Mouse (Mus musculus) right cerebral cortex, postnatal 36 days (tissue): ENCODE measurements around the gene Sox4.

Experiments used
- DNase-seq, 2 experiments: peaks; one replicate each; pipeline ENCODE4 v3.0.0; 2022; ENCODE audit warnings: low spot score in 2 of 2, mixed read lengths in 1 of 2

The Sox4 gene

DNA sequence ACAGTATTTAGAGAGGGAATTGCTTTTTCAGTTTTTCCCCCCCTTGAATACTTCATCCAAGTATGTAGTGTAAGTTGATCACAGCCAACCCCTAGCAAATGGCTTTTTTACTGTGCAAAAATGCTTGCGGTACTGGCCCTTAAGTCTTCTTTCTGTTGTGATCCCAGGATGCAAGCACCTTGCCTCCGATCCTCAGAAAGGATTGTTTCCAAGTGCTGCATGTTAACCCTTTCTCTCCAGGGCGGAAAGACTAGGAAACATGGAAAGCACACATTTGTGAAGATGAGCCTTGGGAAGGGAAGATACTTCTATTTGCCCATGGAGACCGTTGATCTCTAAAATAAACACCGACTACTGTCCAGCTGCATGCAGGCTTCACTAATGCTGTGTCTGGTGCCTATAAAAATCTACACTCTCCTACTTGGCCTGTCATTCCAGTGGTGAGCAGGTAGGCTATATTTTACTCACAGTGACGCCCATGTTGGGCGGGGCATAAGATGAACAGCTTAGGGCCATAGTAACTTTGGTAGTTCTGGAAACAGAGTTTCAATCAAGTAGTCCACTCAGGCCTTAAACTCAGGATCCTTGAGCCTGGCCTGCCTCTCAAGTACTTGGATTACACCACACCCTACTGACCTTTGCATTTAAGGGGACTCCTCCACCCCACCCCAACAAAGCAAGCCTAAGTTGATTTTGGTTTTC, 5.6 kb downstream of the Sox4 start:
- no peak for DNase-seq

GRCm38 (mm10) chr13:28946565-28947135, 6.9 kb downstream of the Sox4 start:
- DNase-seq, result no peak

GRCm38 (mm10) chr13:28945681-28946080, 7.8 kb downstream of the Sox4 start:
- DNase-seq, result no peak

DNA sequence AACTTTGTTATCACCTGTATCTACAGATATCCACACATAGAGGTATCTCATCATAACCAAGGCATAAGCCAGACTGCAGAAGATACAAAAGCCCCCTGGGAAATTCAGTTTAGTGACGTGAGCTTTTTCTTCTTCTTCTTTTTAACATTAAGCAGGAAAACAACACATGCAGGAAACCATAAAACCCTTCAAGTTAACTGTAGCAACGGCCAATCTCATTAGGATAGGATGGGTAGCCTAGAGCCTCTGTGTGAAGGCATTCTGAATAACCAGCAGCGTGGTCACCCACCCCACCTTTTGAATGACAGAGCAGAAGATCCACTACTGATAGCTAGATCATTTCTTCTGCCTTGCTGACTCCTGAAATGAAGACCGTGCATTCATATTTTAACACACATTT, 10.6 kb downstream of the Sox4 start:
- no peak for DNase-seq

GRCm38 (mm10) chr13:28941983-28942630, 11.4 kb downstream of the Sox4 start:
- DNase-seq, result no peak

DNA sequence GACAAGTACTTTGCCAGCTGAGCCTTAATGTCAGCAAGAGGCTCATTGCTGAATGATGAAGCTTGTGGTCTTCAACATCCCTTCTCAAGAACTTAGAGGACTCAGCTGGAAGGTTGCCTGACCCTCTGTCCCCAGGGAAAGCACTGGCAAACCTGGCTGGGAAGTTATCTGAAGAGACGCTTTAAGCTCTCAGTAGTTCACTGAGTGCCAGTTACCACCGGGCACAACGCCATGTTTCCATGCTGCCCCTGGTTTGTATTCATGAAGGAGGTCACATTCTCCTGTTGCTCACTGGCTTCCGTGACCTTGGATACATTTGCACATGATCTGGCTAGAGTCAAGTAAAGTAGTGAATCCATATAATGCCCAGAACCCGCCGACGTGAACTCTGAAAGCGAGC, 20.1 kb downstream of the Sox4 start:
- no peak for DNase-seq

DNA sequence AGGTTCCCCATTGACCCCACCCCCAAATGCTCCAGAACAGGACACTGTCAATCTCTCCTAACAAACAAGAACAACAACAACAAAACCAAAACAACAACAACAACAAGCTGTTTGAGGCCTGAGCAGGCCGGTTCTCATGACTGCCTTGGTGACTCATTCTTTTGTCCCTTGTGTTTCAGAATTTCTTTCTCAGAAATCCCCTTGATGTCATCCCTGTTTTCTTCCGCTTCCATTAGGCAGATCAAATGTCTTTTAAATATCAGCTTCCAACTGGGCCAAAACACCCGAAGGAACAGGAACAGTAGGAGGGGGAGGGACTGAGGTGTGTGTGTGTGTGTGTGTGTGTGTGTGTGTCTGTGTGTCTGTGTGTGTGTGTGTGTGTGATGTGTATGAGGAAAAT, 21.7 kb downstream of the Sox4 start:
- DNase-seq, result no peak

DNA sequence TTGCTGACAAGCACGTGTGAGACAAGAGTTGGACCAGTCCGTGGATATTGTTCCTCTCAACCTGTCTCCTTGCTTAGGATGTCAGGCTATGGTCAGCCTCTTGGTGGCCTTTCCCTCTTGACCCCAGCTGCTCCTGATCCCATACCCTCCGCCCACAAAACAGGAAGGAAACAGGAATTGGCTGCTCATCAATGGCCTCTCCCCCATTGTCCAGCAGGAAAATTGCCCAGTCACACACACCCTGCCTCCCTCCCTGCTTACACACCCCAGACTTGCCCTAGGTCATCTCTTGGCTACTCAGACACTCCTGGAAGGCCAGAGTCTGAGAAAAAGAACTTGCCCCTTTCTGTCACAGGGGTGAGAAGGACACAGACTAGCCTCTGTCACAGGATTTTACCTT, 22.2 kb downstream of the Sox4 start:
- no peak for DNase-seq

- DNase-seq, result no peak
Observed at GRCm38 (mm10) chr13:28930364-28930763, 23.1 kb downstream of the Sox4 start.

DNA sequence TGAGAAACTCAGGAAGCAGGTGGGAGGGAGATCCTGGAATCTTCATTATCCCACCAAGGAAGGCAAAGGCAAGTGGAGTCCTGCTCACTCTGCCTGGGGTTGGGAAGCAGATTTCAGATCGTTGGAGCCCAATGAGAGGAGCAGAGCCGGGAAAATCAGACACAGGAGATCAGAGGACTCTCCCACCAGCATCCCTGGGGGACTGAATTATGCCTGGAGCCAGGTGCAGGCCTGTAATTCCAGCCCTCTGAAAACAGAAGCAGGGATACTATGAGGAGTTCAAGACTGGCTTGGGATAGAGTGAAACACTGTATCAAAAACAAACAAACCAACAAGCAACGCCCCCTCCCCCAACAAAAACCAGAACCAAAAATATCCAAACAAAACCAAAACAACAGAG, 23.6 kb downstream of the Sox4 start:
- no peak for DNase-seq

GRCm38 (mm10) chr13:28923136-28923535, 30.4 kb downstream of the Sox4 start:
- no peak for DNase-seq

DNA sequence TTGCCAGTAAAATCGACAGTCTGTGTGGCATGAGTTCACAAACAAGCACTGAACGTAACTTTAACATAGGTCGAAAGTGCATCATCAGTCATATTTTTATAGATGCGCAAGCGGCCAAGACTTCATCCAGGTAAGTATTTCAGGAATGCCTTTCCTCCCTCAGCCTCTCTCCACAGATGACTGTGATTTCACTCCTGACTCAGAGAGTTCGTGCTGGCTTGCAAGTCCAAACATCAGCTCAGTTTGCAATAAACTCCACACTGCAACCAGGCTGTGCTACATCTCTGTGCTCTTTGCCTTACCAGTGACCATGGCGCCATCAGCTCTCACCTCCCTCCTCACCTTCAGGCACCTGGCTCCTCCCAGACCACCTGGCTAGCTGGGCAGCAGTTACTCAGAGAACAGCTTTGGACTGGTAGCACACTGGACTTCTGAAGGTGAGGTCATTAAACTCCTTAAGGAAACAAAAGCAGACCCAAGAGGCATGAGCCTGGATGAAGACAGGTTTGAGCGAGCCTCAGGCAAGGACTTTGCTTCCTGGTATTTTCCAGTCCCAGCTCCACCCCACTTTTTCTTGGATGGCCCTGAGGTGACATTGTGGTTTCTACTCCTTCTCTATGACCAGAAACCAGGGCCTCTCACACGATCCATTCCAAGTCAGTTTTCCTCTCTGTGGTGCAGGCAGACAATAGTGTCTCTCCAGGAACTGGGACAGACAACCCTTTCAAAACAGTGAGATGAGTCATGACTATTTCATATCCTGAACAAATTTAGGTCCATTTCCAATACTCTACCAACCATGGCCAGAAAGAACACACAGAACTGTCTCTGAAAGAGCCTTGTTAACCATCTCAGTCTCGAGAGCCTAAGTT, 35.9 kb downstream of the Sox4 start:
- DNase-seq, result no peak

- DNase-seq, result no peak
Observed at GRCm38 (mm10) chr13:28913656-28914055, 39.9 kb downstream of the Sox4 start.

- no peak for DNase-seq
Observed at GRCm38 (mm10) chr13:28906981-28907380, 46.5 kb downstream of the Sox4 start.
